8 mouse cellular contexts compared by ENCODE assay signal in genomic region chr4:21951444-21951843, GRCm38 (mm10). TPM values are rescaled to one million over a fixed set of nuclear protein-coding genes. Genes with fewer than 3 reads are reported as not detected.
DNase-seq lines count a peak whose midpoint lies in the region; ATAC-seq and TF ChIP-seq lines count a peak whose summit lies in the region.

No protein-coding gene starts in this region.

- no peak overlapping the region for H3K4me2 ChIP-seq in lung, postnatal 0 days (replicated peaks; ENCODE audit: low read depth, low read length)

- no peak for TF ChIP-seq EP300 in lung, postnatal 0 days (IDR thresholded peaks at IDR 0.05)

- TF ChIP-seq CTCF in E14TG2a.4 (conservative IDR thresholded peaks at IDR 0.05; ENCODE audit: low read length), result peak; percentile 54
- TF ChIP-seq CTCF in lung, postnatal 0 days (IDR thresholded peaks at IDR 0.05), result peak; percentile 71

- peak; percentile 56 to 61 for DNase-seq in cerebellum, adult 18-20 months
- no peak for DNase-seq in cerebellum, adult 11-12 months
- DNase-seq in left cerebral cortex, adult 18-20 months (ENCODE audit: low spot score in 2 of 2), result peak; percentile 56 to 61
- DNase-seq in left cerebral cortex, adult 11 months (ENCODE audit: low spot score), result no peak
- peak; percentile 68 for DNase-seq in embryo, embryonic 10.5 days (ENCODE audit: low spot score)
- peak; percentile 41 for DNase-seq in lung, postnatal 0 days (ENCODE audit: low spot score)
- no peak for DNase-seq in Muller cell, postnatal 12 days (ENCODE audit: inconsistent ontology term)

- no peak overlapping the region for H3K4me3 ChIP-seq in E14TG2a.4 (replicated peaks; ENCODE audit: low read length)
- H3K4me3 ChIP-seq in lung, postnatal 0 days (ENCODE audit: low read depth, low read length), result no peak overlapping the region

- H3K27ac ChIP-seq in lung, postnatal 0 days (ENCODE audit: low read length), result no peak overlapping the region

- no peaks in the 10 kb centered on the region for H3K36me3 ChIP-seq in E14TG2a.4 (ENCODE audit: insufficient read depth, low read length)
- H3K36me3 ChIP-seq in lung, postnatal 0 days (ENCODE audit: insufficient read depth, low read length), result no peaks in the 10 kb centered on the region

- H3K27me3 ChIP-seq in E14TG2a.4 (ENCODE audit: insufficient read depth, low read length), result no peaks in the 10 kb centered on the region
- no peaks in the 10 kb centered on the region for H3K27me3 ChIP-seq in lung, postnatal 0 days (replicated peaks; ENCODE audit: insufficient read depth, low read length)

- no peak for ATAC-seq in lung, postnatal 0 days

- no peak overlapping the region for H3K9ac ChIP-seq in lung, postnatal 0 days (replicated peaks; ENCODE audit: low read depth)

- no peaks in the 10 kb centered on the region for H3K4me1 ChIP-seq in E14TG2a.4 (replicated peaks; ENCODE audit: low read depth, low read length)
- no peaks in the 10 kb centered on the region for H3K4me1 ChIP-seq in lung, postnatal 0 days (ENCODE audit: insufficient read depth, low read depth, low read length)

- no peaks in the 10 kb centered on the region for H3K9me3 ChIP-seq in E14TG2a.4 (ENCODE audit: low read length)
- H3K9me3 ChIP-seq in lung, postnatal 0 days (ENCODE audit: low read length), result no peaks in the 10 kb centered on the region

- 33% methylated on average over 6 of the region's 6 CpGs for WGBS in lung, postnatal 0 days

RNA-seq across cellular contexts. Expression of gene Faxc, which starts 20.3 kb away (rescaled TPM):
- 10 to 100 TPM; 62.0 to 65.5 TPM for total RNA-seq in left cerebral cortex, adult 18-20 months (2021)
- polyA plus RNA-seq in lung, postnatal 0 days (2015; fragmentation: Nextera tagmentation; extraction: Ambion mirVana), result 0.47 and 0.49 TPM in 2 replicates

Comparison
In these comparisons a context has a peak if more than half of its experiments do, and no peak if none do; other contexts are left out.
1. DNase-seq: peak in cerebellum, adult 18-20 months (2 of 2), left cerebral cortex, adult 18-20 months (2 of 2), embryo, embryonic 10.5 days (single experiment) and lung, postnatal 0 days (single experiment); none in cerebellum, adult 11-12 months (single experiment), left cerebral cortex, adult 11 months (single experiment) and Muller cell, postnatal 12 days (single experiment).